Mouse (Mus musculus) CH12.LX (cell line): ENCODE data around the gene Nat8f4. TPM values are rescaled to one million over a fixed set of nuclear protein-coding genes. Genes with fewer than 3 reads are reported as not detected.
"Not testable (repeated sequence)": the region's sequence is repeated elsewhere in the genome, so short reads cannot be mapped to it uniquely, and the experiment has no call there.

Experiments
- DNase-seq: peaks from one replicate; pipeline ENCODE4 v3.0.0-alpha.2; 2013; ENCODE audit errors: extremely low read depth
- H3K27ac ChIP-seq: 2 replicates; pipeline ENCODE4 v1.5.1; 2012; ENCODE audit warnings: low read depth, mild to moderate bottlenecking, control low read depth, moderate library complexity; ENCODE audit not compliant: insufficient read depth
- H3K27me3 ChIP-seq: replicated peaks from 2 replicates; pipeline ENCODE3; 2012; ENCODE audit warnings: inconsistent platforms
- H3K36me3 ChIP-seq, 2 experiments: replicated peaks in 1 of 2; 2 replicates each; pipeline versions ENCODE3 to v1.6.1; 2012; ENCODE audit warnings: inconsistent platforms in 1 of 2, low read length in 1 of 2, mild to moderate bottlenecking in 1 of 2, mixed read lengths in 1 of 2, moderate library complexity in 1 of 2; ENCODE audit not compliant: control insufficient read depth in 1 of 2, insufficient read depth in 1 of 2
- H3K4me1 ChIP-seq, 2 experiments: 2 replicates each; pipeline ENCODE4 v1.6.1; 2012; ENCODE audit warnings: inconsistent platforms in 1 of 2, moderate library complexity in 1 of 2; ENCODE audit not compliant: insufficient read depth in 2 of 2, control insufficient read depth in 1 of 2
- H3K4me2 ChIP-seq: 2 replicates; pipeline ENCODE4 v1.6.1; 2012; ENCODE audit warnings: low read depth, mild to moderate bottlenecking, control low read depth; ENCODE audit not compliant: poor library complexity, insufficient read depth, severe bottlenecking
- H3K4me3 ChIP-seq, 3 experiments: fragments of 150-350 bp in 1 of 3; sonication (generic) in 1 of 3; replicated peaks in 1 of 3; 2 replicates each; pipeline versions ENCODE3 to v1.5.1; 2011 to 2012; ENCODE audit warnings: low read depth in 2 of 3, low read length in 2 of 3, mild to moderate bottlenecking in 2 of 3, moderate library complexity in 2 of 3, control low read depth in 1 of 3, improper control_type of control experiment in 1 of 3, inconsistent platforms in 1 of 3, mixed read lengths in 1 of 3; ENCODE audit not compliant: poor library complexity in 1 of 3
- H3K79me2 ChIP-seq: replicated peaks from 2 replicates; pipeline ENCODE4 v1.6.1; 2012; ENCODE audit warnings: mild to moderate bottlenecking, moderate library complexity; ENCODE audit not compliant: control insufficient read depth, poor library complexity, insufficient read depth, severe bottlenecking; ENCODE audit errors: extremely low read depth
- H3K9ac ChIP-seq: 2 replicates; pipeline ENCODE4 v1.6.1; 2012; ENCODE audit warnings: low read depth, mild to moderate bottlenecking, control low read depth, moderate library complexity; ENCODE audit not compliant: insufficient read depth
- H3K9me3 ChIP-seq: replicated peaks from 2 replicates; pipeline ENCODE3; 2012; ENCODE audit warnings: low read length, inconsistent platforms, mixed read lengths
- BHLHE40 ChIP-seq: IDR thresholded peaks from 2 replicates; pipeline ENCODE4 v1.6.1; 2011; ENCODE audit warnings: mild to moderate bottlenecking, low read depth, low read length, improper control_type of control experiment
- CHD1 ChIP-seq: IDR thresholded peaks from 2 replicates; pipeline ENCODE4 v1.6.1; 2012; ENCODE audit warnings: low read depth, low read length, improper control_type of control experiment, inconsistent platforms
- E2F4 ChIP-seq: IDR thresholded peaks from 2 replicates; pipeline ENCODE4 v1.6.1; 2011; ENCODE audit warnings: low read depth, low read length, improper control_type of control experiment; ENCODE audit not compliant: insufficient replicate concordance
- ELF1 ChIP-seq: IDR thresholded peaks from 2 replicates; pipeline ENCODE4 v1.6.1; 2014; ENCODE audit warnings: low read depth, mild to moderate bottlenecking, inconsistent platforms, low read length, improper control_type of control experiment
- ETS1 ChIP-seq: conservative IDR thresholded peaks from 2 replicates; pipeline ENCODE4 v1.6.1; 2012; ENCODE audit warnings: low read depth, mild to moderate bottlenecking, inconsistent platforms, low read length, improper control_type of control experiment, moderate library complexity
- GABPA ChIP-seq: IDR thresholded peaks from 2 replicates; pipeline ENCODE4 v1.6.1; 2012; ENCODE audit warnings: low read depth, low read length, improper control_type of control experiment, inconsistent platforms; ENCODE audit not compliant: insufficient replicate concordance
- HCFC1 ChIP-seq: IDR thresholded peaks from 2 replicates; pipeline ENCODE4 v1.6.1; 2012; ENCODE audit warnings: low read depth, mild to moderate bottlenecking, inconsistent platforms, low read length, improper control_type of control experiment
- IRF4 ChIP-seq: IDR thresholded peaks from 2 replicates; pipeline ENCODE4 v1.6.1; 2014; ENCODE audit warnings: low read depth, mild to moderate bottlenecking, inconsistent platforms, low read length, improper control_type of control experiment
- KAT2A ChIP-seq: IDR thresholded peaks from 2 replicates; pipeline ENCODE4 v1.6.1; 2012; ENCODE audit warnings: low read length, improper control_type of control experiment, inconsistent platforms; ENCODE audit not compliant: insufficient replicate concordance
- MAFK ChIP-seq: IDR thresholded peaks from 2 replicates; pipeline ENCODE4 v1.6.1; 2011; ENCODE audit warnings: low read length, improper control_type of control experiment; ENCODE audit not compliant: insufficient replicate concordance
- MAX ChIP-seq: IDR thresholded peaks from 2 replicates; pipeline ENCODE4 v1.6.1; 2011; ENCODE audit warnings: low read length, improper control_type of control experiment
- MAZ ChIP-seq: IDR thresholded peaks from 2 replicates; pipeline ENCODE4 v1.6.1; 2012; ENCODE audit warnings: low read depth, mild to moderate bottlenecking, inconsistent platforms, low read length, improper control_type of control experiment, moderate library complexity
- MEF2A ChIP-seq: IDR thresholded peaks from 2 replicates; pipeline ENCODE4 v1.6.1; 2014; ENCODE audit warnings: low read depth, mild to moderate bottlenecking, inconsistent platforms, low read length, improper control_type of control experiment, borderline replicate concordance
- MXI1 ChIP-seq: IDR thresholded peaks from 2 replicates; pipeline ENCODE4 v1.6.1; 2011; ENCODE audit warnings: mild to moderate bottlenecking, low read depth, low read length, improper control_type of control experiment
- PAX5 ChIP-seq: IDR thresholded peaks from 2 replicates; pipeline ENCODE4 v1.6.1; 2012; ENCODE audit warnings: low read length, inconsistent platforms, mixed read lengths
- POLR2A ChIP-seq: IDR thresholded peaks from 2 replicates; pipeline ENCODE4 v1.6.1; 2011; ENCODE audit warnings: low read depth, mild to moderate bottlenecking, improper control_type of control experiment, low read length
- RCOR1 ChIP-seq: conservative IDR thresholded peaks from 2 replicates; pipeline ENCODE4 v1.6.1; 2012; ENCODE audit warnings: low read depth, mild to moderate bottlenecking, inconsistent platforms, low read length, improper control_type of control experiment
- TBP ChIP-seq: conservative IDR thresholded peaks from 2 replicates; pipeline ENCODE4 v1.6.1; 2011; ENCODE audit warnings: low read depth, low read length, improper control_type of control experiment
- USF2 ChIP-seq: conservative IDR thresholded peaks from 2 replicates; pipeline ENCODE4 v1.6.1; 2011; ENCODE audit warnings: low read depth, low read length, improper control_type of control experiment
- ZC3H11A ChIP-seq: IDR thresholded peaks from 2 replicates; pipeline ENCODE4 v1.6.1; 2012; ENCODE audit warnings: low read depth, mild to moderate bottlenecking, inconsistent platforms, low read length, improper control_type of control experiment
- dilution Hi-C: fragments of 300-500 bp; cut with MboI; formaldehyde crosslinking; loops from 2 replicates; pipeline ENCODE4 v1.14.3; 2020; ENCODE audit warnings: low sequenced_read_pairs; ENCODE audit not compliant: extremely low pct_unique_long_range_greater_than_20kb, extremely low pct_ligation_motif_present
- in situ Hi-C: fragments of 300-500 bp; cut with MboI; formaldehyde crosslinking; loops from 3 replicates; pipeline ENCODE4 v1.14.3; 2019; ENCODE audit warnings: low sequenced_read_pairs, low pct_ligation_motif_present, low pct_unique_long_range_greater_than_20kb, mixed read lengths
- polyA plus RNA-seq: library from polyadenylated mRNA; unstranded; fragments of >175 nt; gene quantifications from 2 replicates; pipeline ENCODE4 v1.2.1, GENCODE M21; 2012; ENCODE audit warnings: low read depth; ENCODE audit not compliant: insufficient read length
- total RNA-seq, 2 experiments: library from RNA; depleted of rRNA; stranded (reverse); fragments of 300-350 nt in 1 of 2; fragments of >200 nt in 1 of 2; gene quantifications; 2 replicates each; pipeline ENCODE4 v1.2.3; 2012 to 2014

The Nat8f4 gene
- total and polyA plus RNA-seq, 3 experiments, result 1.8 to 2.4 (median 2.3) TPM

GRCm38 (mm10) chr6:85923643-85924042 is 19.0 kb upstream of the Nat8f4 start:
- H3K36me3 ChIP-seq, result peaks cover 37 to 88% of the 10 kb centered on the region in 2 experiments
- H3K27me3 ChIP-seq, result no peaks in the 10 kb centered on the region
- no peak overlapping the region for H3K4me3 ChIP-seq
- H3K4me2 ChIP-seq, result no peak overlapping the region
- dilution Hi-C loops, result no loop called here
- no peaks in the 10 kb centered on the region for H3K4me1 ChIP-seq
- H3K9me3 ChIP-seq, result no peaks in the 10 kb centered on the region
- no peak for DNase-seq
- H3K9ac ChIP-seq, result no peak overlapping the region
- TF ChIP-seq POLR2A (no peak), MXI1 (no peak), KAT2A (no peak), PAX5 (no peak), MAX (no peak), GABPA (no peak), MAFK (no peak), ETS1 (no peak), E2F4 (no peak), BHLHE40 (no peak), CHD1 (no peak), HCFC1 (no peak), TBP (no peak), IRF4 (no peak)
- in situ Hi-C loops, result loop anchor here (25.0 kb wide), 2 partner anchors 336 to 461 kb away; partner anchors contain the start of genes Alms1, Cct7 and Pradc1
- no peak overlapping the region for H3K27ac ChIP-seq
- H3K79me2 ChIP-seq, result 0 out of 2 replicates have a peak, but pooled peaks cover 3% of the 10 kb centered on the region

GRCm38 (mm10) chr6:85919401-85919800 is 14.7 kb upstream of the Nat8f4 start:
- dilution Hi-C loops, result no loop called here
- in situ Hi-C loops, result loop anchor here (25.0 kb wide), 2 partner anchors 332 to 457 kb away; partner anchors contain the start of genes Alms1, Cct7 and Pradc1
- Histone ChIP-seq H3K9me3 (no peaks in the 10 kb centered on the region), H3K79me2 (0 out of 2 replicates have a peak, but pooled peaks cover 6% of the 10 kb centered on the region), H3K4me1 (peaks cover 0 to 5% of the 10 kb centered on the region in 2 experiments; a peak in 1 of 4 replicates), H3K36me3 (peaks cover 5 to 48% of the 10 kb centered on the region in 2 experiments), H3K27me3 (no peaks in the 10 kb centered on the region), H3K9ac (no peak overlapping the region), H3K4me2 (no peak overlapping the region), H3K27ac (no peak overlapping the region), H3K4me3 (no peak overlapping the region)
- TF ChIP-seq RCOR1, result no peak
- no peak for TF ChIP-seq ELF1
- no peak for TF ChIP-seq ZC3H11A
- TF ChIP-seq BHLHE40, result no peak
- TF ChIP-seq POLR2A, result no peak
- TF ChIP-seq IRF4, result no peak
- no peak for TF ChIP-seq MEF2A
- TF ChIP-seq E2F4, result no peak
- no peak for TF ChIP-seq MAZ
- TF ChIP-seq GABPA, result no peak
- no peak for TF ChIP-seq USF2
- DNase-seq, result no peak

GRCm38 (mm10) chr6:85918341-85918740 is 13.7 kb upstream of the Nat8f4 start:
- H3K4me3 ChIP-seq, H3K9ac ChIP-seq, dilution Hi-C loops, DNase-seq, H3K9me3 ChIP-seq, H3K4me2 ChIP-seq, H3K4me1 ChIP-seq, H3K27me3 ChIP-seq, H3K27ac ChIP-seq, H3K79me2 ChIP-seq: not testable (repeated sequence)
- H3K36me3 ChIP-seq, result peaks cover 5 to 40% of the 10 kb centered on the region in 2 experiments
- in situ Hi-C loops, result loop anchor here (25.0 kb wide), 2 partner anchors 331 to 456 kb away; partner anchors contain the start of genes Alms1, Cct7 and Pradc1
